ENCODE assay signal across 16 mouse cellular contexts in the genomic region with DNA sequence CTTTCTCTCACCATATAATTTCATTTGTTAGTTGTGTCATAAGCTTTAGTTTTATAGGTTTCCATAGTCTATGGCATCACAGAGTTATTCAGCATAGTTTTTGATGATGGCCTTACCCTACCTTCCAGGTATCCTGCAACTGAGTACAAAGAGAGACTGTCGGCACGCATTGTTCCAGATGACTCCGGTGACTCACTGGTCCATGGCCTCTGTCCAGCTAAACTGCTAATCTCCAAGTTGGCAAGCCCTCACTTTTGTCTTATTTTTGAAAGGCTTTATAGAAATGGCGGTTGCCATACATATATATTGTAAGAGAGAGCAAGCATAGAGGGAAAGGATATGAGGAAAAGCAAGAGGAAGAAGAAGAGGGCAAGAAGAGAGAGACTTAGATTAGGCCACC.
DNase-seq lines count a peak whose midpoint lies in the region.
"Had no signal": no experiment of that assay in that cellular context is flagged by ENCODE, and none has a peak within 500 bp of the region (broad histone marks: within the 10 kb centered on the region; RNA-seq: fewer than 3 reads in every experiment).

No protein-coding gene starts in this region.

- peak; percentile 25 for DNase-seq in adrenal gland, adult 2 months
- DNase-seq in adrenal gland, adult 8-10 months: no peak
- peak; percentile 4 for DNase-seq in urinary bladder, postnatal 14 days (ENCODE audit: low spot score)
- DNase-seq in urinary bladder, adult 18-20 months (ENCODE audit: low spot score in 2 of 2): no peak
- DNase-seq in adipocyte (ENCODE audit: low spot score): peak; percentile 25
- no peak for DNase-seq in heart, adult 8-10 months (ENCODE audit: low spot score)
- no peak for DNase-seq in left cerebral cortex, adult 18-20 months (ENCODE audit: low spot score in 2 of 2)
- DNase-seq: cerebellum, adult 11 months; cerebellum, adult 9-11 months; forebrain, postnatal 0 days; gastrocnemius, adult 2 months; gastrocnemius, postnatal 14 days; heart, adult 11 months; heart, postnatal 10 days; heart, postnatal 36 days; kidney, adult 11 months had no signal

Comparison
In these comparisons a context has a peak if more than half of its experiments do, and no peak if none do; other contexts are left out.
1. DNase-seq: peak in adrenal gland, adult 2 months (single experiment), urinary bladder, postnatal 14 days (single experiment) and adipocyte (single experiment); none in adrenal gland, adult 8-10 months (single experiment), urinary bladder, adult 18-20 months (0 of 2), heart, adult 8-10 months (single experiment) and left cerebral cortex, adult 18-20 months (0 of 2).